Mouse (Mus musculus) megakaryocyte-erythroid progenitor cell, adult 5-6 weeks (primary cell): ENCODE measurements around the gene Lexm. TPM values are rescaled to one million over a fixed set of nuclear protein-coding genes. Genes with fewer than 3 reads are reported as not detected.

Experiments used
- ATAC-seq: replicated peaks from 2 replicates; pipeline ENCODE4 v1.8.0; 2016; ENCODE audit warnings: mild to moderate bottlenecking, inconsistent platforms; ENCODE audit not compliant: severe bottlenecking, poor library complexity, low FRiP score, low TSS enrichment
- total RNA-seq, 2 experiments: library from RNA; stranded (forward) in 1 of 2; stranded (reverse) in 1 of 2; fragments of 200-1000, 215-1000 nt in 1 of 2; fragments of >200 nt in 1 of 2; fragmentation: Nextera tagmentation in 1 of 2; gene quantifications; 2 replicates each; pipeline ENCODE4 v1.2.3; 2014 to 2017

Gene Lexm
- total RNA-seq, 2 experiments from 2014 or later, result not detected

GRCm38 (mm10) chr4:106557978-106558377 is 59.1 kb downstream of the Lexm start:
- ATAC-seq, result no peak

GRCm38 (mm10) chr4:106557262-106557661 is 59.8 kb downstream of the Lexm start:
- no peak for ATAC-seq

DNA sequence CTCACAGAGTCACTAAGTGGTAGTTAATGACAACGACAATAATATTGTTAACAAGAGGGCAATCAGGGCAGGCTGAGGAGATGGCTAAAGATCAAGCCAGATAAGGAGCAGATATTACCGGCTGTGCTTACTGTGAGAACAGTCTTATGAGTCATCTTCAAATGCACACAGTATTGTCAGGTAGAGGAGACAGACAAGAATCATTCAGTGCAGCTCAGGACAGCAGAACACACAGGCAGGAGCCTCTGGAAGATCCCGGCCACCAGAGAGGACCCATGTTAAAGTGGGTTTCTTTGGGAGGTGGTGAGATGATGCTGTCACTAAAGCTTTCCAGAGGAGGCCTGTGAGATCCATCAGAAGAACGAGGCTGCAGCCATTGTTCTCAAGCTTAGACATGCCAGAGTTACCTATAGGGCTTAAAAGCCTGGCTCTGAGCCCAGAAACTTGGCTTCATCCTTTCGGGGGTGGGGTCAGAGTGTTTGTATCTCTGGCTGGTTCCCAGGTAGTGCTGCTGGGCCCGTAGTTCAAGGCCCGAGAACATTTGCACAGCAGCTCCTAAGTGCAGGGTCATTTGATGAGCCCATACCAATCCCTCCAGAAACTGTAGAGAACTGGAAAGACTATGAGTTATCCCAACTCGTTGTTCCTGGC is 66.4 kb downstream of the Lexm start:
- ATAC-seq, result no peak

- ATAC-seq, result no peak
Observed at GRCm38 (mm10) chr4:106548113-106548512, 68.9 kb downstream of the Lexm start.

DNA sequence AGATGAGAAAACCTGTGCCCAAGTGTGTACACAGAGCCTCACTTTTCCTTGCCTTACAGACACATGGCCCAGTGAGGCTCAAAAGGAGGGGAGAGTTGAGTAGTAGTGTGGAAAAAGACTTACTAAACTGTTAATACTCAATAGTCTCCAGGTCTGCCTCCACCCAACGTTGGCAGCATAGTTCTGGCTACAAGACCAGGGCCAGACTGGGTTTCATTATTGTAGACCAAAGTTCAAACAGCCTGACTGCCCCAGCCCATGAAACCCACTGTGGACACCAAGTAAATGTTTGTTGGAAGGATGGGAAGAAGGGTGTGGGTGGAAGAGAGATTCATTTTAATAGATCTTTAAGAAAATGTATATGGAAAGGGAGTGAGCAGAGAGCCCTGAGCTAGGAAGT is 70.1 kb downstream of the Lexm start:
- no peak for ATAC-seq

DNA sequence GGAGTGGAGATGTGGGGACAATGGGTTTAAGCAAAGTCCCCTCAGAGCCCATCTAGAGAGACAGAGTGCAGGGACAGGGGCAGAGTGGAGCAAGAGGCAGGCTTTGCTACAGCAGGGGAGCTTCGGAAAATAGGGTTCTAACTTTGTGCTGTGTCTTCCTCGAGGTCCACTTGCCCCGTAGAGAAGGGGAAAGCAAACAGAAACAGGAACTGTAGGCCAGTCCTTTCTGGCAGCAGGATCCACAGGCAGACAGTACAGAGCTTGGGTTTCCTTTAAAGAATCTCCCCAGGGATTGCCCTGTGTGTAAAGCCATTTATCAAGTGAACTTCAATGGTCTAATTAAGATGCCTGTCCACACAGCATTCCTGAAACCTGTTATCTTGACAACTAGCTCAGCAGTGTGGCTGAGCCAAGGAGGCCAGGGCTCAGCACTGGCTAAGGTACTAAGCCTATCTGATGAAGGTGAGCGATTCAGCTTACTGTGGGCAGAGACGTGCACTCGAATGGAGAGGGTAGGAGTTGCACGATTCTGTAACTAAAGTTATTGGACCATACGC is 71.1 kb downstream of the Lexm start:
- no peak for ATAC-seq

DNA sequence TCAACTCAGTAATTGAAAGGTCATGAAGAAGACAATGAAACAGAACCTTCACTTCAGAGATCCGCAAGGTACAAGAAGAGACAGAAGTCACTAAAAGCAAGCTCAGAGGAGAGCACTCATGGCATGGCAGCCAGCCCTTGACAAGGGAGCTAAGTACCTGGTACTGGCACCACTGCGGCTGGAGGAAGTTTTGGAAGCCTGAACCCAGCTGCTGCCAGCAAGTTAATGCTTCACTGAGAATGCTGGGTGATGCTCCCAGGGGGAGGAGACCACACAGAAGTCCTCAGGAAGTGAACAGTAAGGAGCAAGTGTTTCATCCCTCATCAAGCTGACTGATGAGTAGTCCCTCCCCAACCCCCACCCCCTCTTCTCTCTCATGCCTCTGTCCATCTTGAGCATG is 74.8 kb downstream of the Lexm start:
- no peak for ATAC-seq

- no peak for ATAC-seq
Observed at GRCm38 (mm10) chr4:106541491-106541890, 75.5 kb downstream of the Lexm start.

Other genes starting within 250 kb of the Lexm start
- gene Pcsk9, start 152.9 kb downstream of the Lexm start, total RNA-seq (2014; fragmentation: Nextera tagmentation), result not detected in 2 replicates
- gene Pcsk9, start 152.9 kb downstream of the Lexm start, total RNA-seq (2017), result not detected in 2 replicates
- not detected in 2 replicates for gene Bsnd, start 125.0 kb downstream of the Lexm start, total RNA-seq (2014; fragmentation: Nextera tagmentation)
- not detected in 2 replicates for gene Bsnd, start 125.0 kb downstream of the Lexm start, total RNA-seq (2017)
- 27.7 and 27.8 TPM in 2 replicates for gene Dhcr24, start 56.2 kb downstream of the Lexm start, total RNA-seq (2014; fragmentation: Nextera tagmentation)
- gene Dhcr24, start 56.2 kb downstream of the Lexm start, total RNA-seq (2017), result 9.4 and 11.2 TPM in 2 replicates
- gene Ttc22, start 5.2 kb upstream of the Lexm start, total RNA-seq (2014; fragmentation: Nextera tagmentation), result not detected in 2 replicates
- not detected in 2 replicates for gene Ttc22, start 5.2 kb upstream of the Lexm start, total RNA-seq (2017)
- gene Pars2, start 33.8 kb upstream of the Lexm start, total RNA-seq (2014; fragmentation: Nextera tagmentation), result 6.9 and 9.0 TPM in 2 replicates
- gene Pars2, start 33.8 kb upstream of the Lexm start, total RNA-seq (2017), result 5.9 and 6.4 TPM in 2 replicates
- gene Ttc4, start 61.7 kb upstream of the Lexm start, total RNA-seq (2014; fragmentation: Nextera tagmentation), result 53.0 and 56.3 TPM in 2 replicates
- 34.8 and 47.4 TPM in 2 replicates for gene Ttc4, start 61.7 kb upstream of the Lexm start, total RNA-seq (2017)
- gene Mroh7, start 113.7 kb upstream of the Lexm start, total RNA-seq (2014; fragmentation: Nextera tagmentation), result not detected in 2 replicates
- not detected in 2 replicates for gene Mroh7, start 113.7 kb upstream of the Lexm start, total RNA-seq (2017)
- gene Fam151a, start 116.6 kb upstream of the Lexm start, total RNA-seq (2014; fragmentation: Nextera tagmentation), result not detected in 2 replicates
- not detected in 2 replicates for gene Fam151a, start 116.6 kb upstream of the Lexm start, total RNA-seq (2017)
- gene Acot11, start 187.8 kb upstream of the Lexm start, total RNA-seq (2014; fragmentation: Nextera tagmentation), result 1.0 and 2.1 TPM in 2 replicates
- gene Acot11, start 187.8 kb upstream of the Lexm start, total RNA-seq (2017), result 0.99 and 1.0 TPM in 2 replicates